Comparison of ENCODE assay signal across 9 mouse cellular contexts in the genomic region with DNA sequence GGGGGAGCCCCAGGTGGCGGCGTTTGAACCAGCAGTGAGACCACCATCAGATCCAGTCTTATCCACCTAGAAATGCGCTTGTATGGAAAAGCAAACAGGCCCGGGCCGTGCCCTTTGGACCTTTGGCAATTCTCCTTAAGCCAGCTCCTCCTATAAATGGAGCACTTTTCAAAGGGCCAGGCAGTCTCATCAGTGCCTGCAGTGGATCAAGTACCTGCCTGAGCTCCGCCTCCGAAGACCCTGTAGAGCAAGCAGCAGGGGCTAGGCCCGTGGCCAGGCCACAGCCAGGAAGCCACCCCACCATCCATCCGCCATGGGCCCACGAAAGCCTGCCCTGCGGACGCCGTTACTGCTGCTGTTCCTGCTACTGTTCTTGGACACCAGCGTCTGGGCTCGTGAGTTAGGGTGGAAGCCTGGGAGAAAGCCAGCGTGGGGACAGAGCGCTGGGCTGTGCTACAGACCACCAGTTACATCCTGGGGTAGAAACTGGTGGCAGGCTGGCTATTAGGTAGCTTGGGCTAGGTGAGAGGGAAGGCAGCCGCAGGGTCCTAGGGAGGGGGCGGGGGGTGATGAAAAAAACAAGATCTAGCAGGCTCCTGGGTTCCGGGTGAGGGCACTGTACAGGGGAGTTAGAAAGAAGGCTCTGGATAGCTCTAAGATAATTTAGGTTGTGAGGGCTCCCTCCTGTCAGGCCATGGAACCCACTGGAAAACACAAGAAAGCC. TPM values are rescaled to one million over a fixed set of nuclear protein-coding genes. Genes with fewer than 3 reads are reported as not detected.
A peak's percentile ranks its signal among the peaks of the same experiment; 100 is the strongest.
DNase-seq lines count a peak whose midpoint lies in the region; ATAC-seq lines count a peak whose summit lies in the region.
"Had no signal": no experiment of that assay in that cellular context is flagged by ENCODE, and none has a peak within 500 bp of the region (broad histone marks: within the 10 kb centered on the region; RNA-seq: fewer than 3 reads in every experiment).

A gene (plus strand): TSS at position 183 of the 724 bp plus-strand sequence.

- DNase-seq in large intestine, adult 2 months (ENCODE audit: low read depth, low spot score): peak; percentile 36
- DNase-seq in frontal cortex, postnatal 36 days (ENCODE audit: low spot score in 2 of 2): no peak
- no peak for DNase-seq in heart, postnatal 25 days (ENCODE audit: low spot score)
- no peak for DNase-seq in urinary bladder, postnatal 14 days (ENCODE audit: low spot score)

- no peaks in the 10 kb centered on the region for H3K9me3 ChIP-seq in heart, embryonic 13.5 days
- no peaks in the 10 kb centered on the region for H3K9me3 ChIP-seq in heart, embryonic 11.5 days (replicated peaks; ENCODE audit: control insufficient read depth, low read length)
- H3K9me3 ChIP-seq in forebrain, embryonic 16.5 days (ENCODE audit: control insufficient read depth, low read length): no peaks in the 10 kb centered on the region
- H3K9me3 ChIP-seq in neural tube, embryonic 15.5 days (replicated peaks): no peaks in the 10 kb centered on the region

- no peak within 1 kb of the TSS for H3K27ac ChIP-seq in heart, embryonic 13.5 days (replicated peaks)
- no peak within 1 kb of the TSS for H3K27ac ChIP-seq in heart, embryonic 11.5 days (ENCODE audit: low read depth, low read length)
- H3K27ac ChIP-seq in forebrain, embryonic 16.5 days (ENCODE audit: low read length): no peak within 1 kb of the TSS
- no peak within 1 kb of the TSS for H3K27ac ChIP-seq in neural tube, embryonic 15.5 days (replicated peaks)

- H3K9ac ChIP-seq in heart, embryonic 13.5 days: no peak within 1 kb of the TSS
- no peak within 1 kb of the TSS for H3K9ac ChIP-seq in heart, embryonic 11.5 days (ENCODE audit: low read depth, low read length)
- H3K9ac ChIP-seq in forebrain, embryonic 16.5 days (replicated peaks; ENCODE audit: low read depth, low read length): no peak within 1 kb of the TSS
- no peak within 1 kb of the TSS for H3K9ac ChIP-seq in neural tube, embryonic 15.5 days (replicated peaks)

- 67% methylated on average over 20 of the region's 20 CpGs for WGBS in heart, embryonic 13.5 days
- WGBS in heart, embryonic 11.5 days (ENCODE audit: insufficient replicate concordance): 76% methylated on average over 20 of the region's 20 CpGs
- WGBS in forebrain, embryonic 16.5 days: 88% methylated on average over 20 of the region's 20 CpGs
- 49% methylated on average over 20 of the region's 20 CpGs for WGBS in large intestine, adult 2 months
- 88% methylated on average over 20 of the region's 20 CpGs for WGBS in neural tube, embryonic 15.5 days

- intact Hi-C loops in heart, postnatal 25 days (cut with DNase I): loop anchor here (5.0 kb wide), 1 partner anchor 105 kb away; no protein-coding TSS in a partner anchor

- no peaks in the 10 kb centered on the region for H3K4me1 ChIP-seq in heart, embryonic 13.5 days
- no peaks in the 10 kb centered on the region for H3K4me1 ChIP-seq in heart, embryonic 11.5 days (ENCODE audit: control insufficient read depth, insufficient read depth, low read length)
- peaks cover 3% of the 10 kb centered on the region; the same call in 1 of the 2 replicates for H3K4me1 ChIP-seq in forebrain, embryonic 16.5 days (replicated peaks; ENCODE audit: control insufficient read depth, insufficient read depth, low read length)
- peaks cover 5% of the 10 kb centered on the region; the same call in 1 of the 2 replicates for H3K4me1 ChIP-seq in neural tube, embryonic 15.5 days

- H3K27me3 ChIP-seq in heart, embryonic 13.5 days (replicated peaks): peaks cover 14% of the 10 kb centered on the region; the same call in 1 of the 2 replicates
- no peaks in the 10 kb centered on the region for H3K27me3 ChIP-seq in heart, embryonic 11.5 days (ENCODE audit: control insufficient read depth, insufficient read depth, low read length)
- no peaks in the 10 kb centered on the region for H3K27me3 ChIP-seq in forebrain, embryonic 16.5 days (replicated peaks; ENCODE audit: control insufficient read depth, insufficient read depth, low read length)
- H3K27me3 ChIP-seq in neural tube, embryonic 15.5 days (replicated peaks): peaks cover 4% of the 10 kb centered on the region; the same call in 1 of the 2 replicates

- ATAC-seq in heart, embryonic 13.5 days (ENCODE audit: extremely low read depth, insufficient number of reproducible peaks, low FRiP score, low TSS enrichment): no peak
- no peak; the same call in 1 of the 2 replicates for ATAC-seq in heart, embryonic 11.5 days (replicated peaks; ENCODE audit: insufficient number of reproducible peaks, low FRiP score, low TSS enrichment)
- 0 out of 2 replicates have a peak, but pooled peaks have one; percentile 32 for ATAC-seq in forebrain, embryonic 16.5 days
- ATAC-seq in neural tube, embryonic 15.5 days (ENCODE audit: low FRiP score): no peak

- no peaks in the 10 kb centered on the region for H3K36me3 ChIP-seq in heart, embryonic 13.5 days
- H3K36me3 ChIP-seq in heart, embryonic 11.5 days (ENCODE audit: control insufficient read depth, insufficient read depth, low read length): no peaks in the 10 kb centered on the region
- no peaks in the 10 kb centered on the region for H3K36me3 ChIP-seq in forebrain, embryonic 16.5 days (ENCODE audit: control insufficient read depth, insufficient read depth)
- H3K36me3 ChIP-seq in neural tube, embryonic 15.5 days: no peaks in the 10 kb centered on the region
- H3K36me3 ChIP-seq: G1E had no signal

- H3K4me3 ChIP-seq in heart, embryonic 13.5 days: no peak within 1 kb of the TSS
- H3K4me3 ChIP-seq in heart, embryonic 11.5 days (ENCODE audit: low read depth, low read length): no peak within 1 kb of the TSS
- no peak within 1 kb of the TSS for H3K4me3 ChIP-seq in forebrain, embryonic 16.5 days (replicated peaks; ENCODE audit: low read length)
- no peak within 1 kb of the TSS for H3K4me3 ChIP-seq in neural tube, embryonic 15.5 days (replicated peaks)

- H3K4me2 ChIP-seq in heart, embryonic 13.5 days: peak within 1 kb of the TSS; percentile 25; the same call in 1 of the 2 replicates
- no peak within 1 kb of the TSS; the same call in 1 of the 2 replicates for H3K4me2 ChIP-seq in heart, embryonic 11.5 days
- 0 out of 2 replicates have a peak within 1 kb of the TSS, but pooled peaks have one; percentile 16 for H3K4me2 ChIP-seq in forebrain, embryonic 16.5 days (ENCODE audit: low read length)
- 0 out of 2 replicates have a peak within 1 kb of the TSS, but pooled peaks have one; percentile 19 for H3K4me2 ChIP-seq in neural tube, embryonic 15.5 days

RNA-seq across cellular contexts. Expression of the gene that starts here (rescaled TPM):
- polyA plus RNA-seq in heart, embryonic 13.5 days (2015; fragmentation: Nextera tagmentation; extraction: Ambion mirVana): 0.17 and 2.3 TPM in 2 replicates
- polyA plus RNA-seq in heart, embryonic 11.5 days (2014; fragmentation: Nextera tagmentation; extraction: Ambion mirVana): 0.32 and 1.8 TPM in 2 replicates
- 0.03 and 0.07 TPM in 2 replicates for polyA plus RNA-seq in forebrain, embryonic 16.5 days (2015; fragmentation: Nextera tagmentation; extraction: Ambion mirVana)
- polyA plus RNA-seq in large intestine, adult 2 months (2012; rRNA removed): 122 and 221 TPM in 2 replicates
- polyA plus RNA-seq in neural tube, embryonic 15.5 days (2015; fragmentation: Nextera tagmentation; extraction: Ambion mirVana): 0.05 and 0.51 TPM in 2 replicates
- total RNA-seq in heart, postnatal 25 days (2021): not detected
- polyA plus RNA-seq: G1E had no signal

Comparison
In these comparisons a context has a peak if more than half of its experiments do, and no peak if none do; other contexts are left out.
1. RNA of the gene that starts here (polyA plus RNA-seq): 122 to 221 TPM in large intestine, adult 2 months; 0.32 to 1.8 TPM in heart, embryonic 11.5 days, 0.17 to 2.3 TPM in heart, embryonic 13.5 days, 0.05 to 0.51 TPM in neural tube, embryonic 15.5 days and 0.03 to 0.07 TPM in forebrain, embryonic 16.5 days; every median in the first group is over 10 times any median in the second.
2. Peak in ATAC-seq and H3K4me2 ChIP-seq in forebrain, embryonic 16.5 days; RNA of the gene not detected or under 1 TPM.